Mouse (Mus musculus) naive thymus-derived CD4-positive, alpha-beta T cell, adult 5 months (primary cell): Measurements from ENCODE around the gene Gnptab. TPM values are rescaled to one million over a fixed set of nuclear protein-coding genes. Genes with fewer than 3 reads are reported as not detected.

Experiments
- polyA plus RNA-seq: library from polyadenylated mRNA; unstranded; fragments of 100-300 nt; shearing (Covaris generic); gene quantifications from one replicate; pipeline ENCODE4 v1.2.1, GENCODE M21; 2017

The Gnptab gene
- 20.6 TPM for polyA plus RNA-seq

DNA sequence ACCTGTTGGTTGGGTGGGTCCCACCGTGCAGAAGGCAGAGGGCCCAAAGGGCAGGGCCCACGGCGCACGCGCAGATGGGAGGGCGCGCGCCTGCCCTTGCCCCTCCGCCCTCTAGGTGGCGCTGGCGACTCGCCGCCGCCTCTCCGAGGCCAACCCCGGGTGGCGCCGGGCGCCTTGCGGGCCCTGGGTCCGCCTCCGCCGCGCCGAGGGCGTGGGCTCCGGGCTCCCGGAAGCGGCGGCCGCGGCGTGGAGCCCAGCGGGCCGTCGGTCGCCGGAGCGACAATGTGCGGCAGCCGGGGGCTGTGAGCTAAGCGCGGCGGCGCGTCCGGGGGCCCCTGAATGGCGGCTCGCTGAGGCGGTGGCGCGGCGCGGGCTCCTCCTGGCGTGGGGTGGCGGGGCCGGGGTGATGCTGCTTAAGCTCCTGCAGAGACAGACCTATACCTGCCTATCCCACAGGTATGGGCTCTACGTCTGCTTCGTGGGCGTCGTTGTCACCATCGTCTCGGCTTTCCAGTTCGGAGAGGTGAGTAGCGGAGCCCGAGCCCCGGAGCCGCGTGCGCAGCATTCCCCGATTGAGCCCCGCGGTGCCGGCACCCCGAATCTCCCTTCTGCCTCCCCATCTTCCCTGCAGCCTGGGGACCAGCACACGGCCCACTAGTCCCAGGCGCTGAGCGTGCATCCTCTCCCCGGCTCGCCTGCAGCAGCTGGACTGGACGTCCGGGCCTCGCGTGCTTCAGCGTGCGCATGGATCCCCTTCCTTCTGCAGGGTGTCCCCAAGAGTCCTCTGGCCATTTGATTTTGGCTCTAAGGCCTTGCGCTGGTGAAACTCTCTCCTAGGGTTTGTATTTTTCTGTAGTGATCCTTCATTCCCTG lies at the start of gene Gnptab, which contains the start of gene Dram1:
Gene Gnptab, plus strand, starts transcription at position 120 of the 873 bp plus-strand sequence.
Gene Dram1, minus strand, starts transcription at position 68 of the 873 bp plus-strand sequence.

DNA sequence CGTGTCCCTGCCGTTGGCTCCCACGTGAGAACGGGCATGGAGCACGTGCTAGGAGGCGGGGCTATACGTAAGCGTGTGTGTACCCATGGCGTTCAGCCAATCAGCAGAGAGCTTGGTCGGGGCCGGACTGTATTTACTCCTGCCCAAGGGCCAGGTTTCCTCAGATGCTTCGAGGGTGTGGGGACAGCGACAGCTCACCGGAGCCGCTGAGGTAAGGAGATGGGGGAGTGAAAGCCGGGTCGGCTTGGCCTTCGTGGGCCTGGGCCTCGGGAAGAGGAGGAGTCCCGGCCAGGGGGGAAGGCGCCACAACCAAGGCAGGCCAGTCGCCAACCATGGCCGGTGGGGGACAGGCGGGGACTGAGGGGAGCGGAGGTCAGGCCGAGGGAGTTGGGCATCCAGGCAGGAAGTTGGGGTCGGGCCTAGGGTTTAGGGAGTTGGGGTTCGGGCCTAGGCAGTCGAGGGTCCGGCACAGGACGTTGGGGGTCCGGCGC lies 80.6 kb downstream of the Gnptab start, which contains the start of gene Sycp3:
Gene Sycp3, plus strand, starts transcription at position 68 of the 491 bp plus-strand sequence.

Other genes starting within 250 kb of the Gnptab start
- 0.21 TPM for gene Parpbp, start 232.2 kb upstream of the Gnptab start, polyA plus RNA-seq
- 13.1 TPM for gene Nup37, start 232.1 kb upstream of the Gnptab start, polyA plus RNA-seq
- 117 TPM for gene Washc3, start 178.0 kb upstream of the Gnptab start, polyA plus RNA-seq
- 0.16 TPM for gene Dram1, start 52 bp upstream of the Gnptab start, polyA plus RNA-seq
- not detected for gene Sycp3, start 80.4 kb downstream of the Gnptab start, polyA plus RNA-seq
- 6.4 TPM for gene Chpt1, start 124.9 kb downstream of the Gnptab start, polyA plus RNA-seq
- not detected for gene Mybpc1, start 226.0 kb downstream of the Gnptab start, polyA plus RNA-seq